Mouse (Mus musculus): ENCODE data around the gene Espn. TPM values are rescaled to one million over a fixed set of nuclear protein-coding genes. Genes with fewer than 3 reads are reported as not detected.
A peak's percentile ranks its signal among the peaks of the same experiment; 100 is the strongest.

The Espn gene
- polyA plus RNA-seq, 1 experiment from 2014 or later = 5.9 TPM

DNA sequence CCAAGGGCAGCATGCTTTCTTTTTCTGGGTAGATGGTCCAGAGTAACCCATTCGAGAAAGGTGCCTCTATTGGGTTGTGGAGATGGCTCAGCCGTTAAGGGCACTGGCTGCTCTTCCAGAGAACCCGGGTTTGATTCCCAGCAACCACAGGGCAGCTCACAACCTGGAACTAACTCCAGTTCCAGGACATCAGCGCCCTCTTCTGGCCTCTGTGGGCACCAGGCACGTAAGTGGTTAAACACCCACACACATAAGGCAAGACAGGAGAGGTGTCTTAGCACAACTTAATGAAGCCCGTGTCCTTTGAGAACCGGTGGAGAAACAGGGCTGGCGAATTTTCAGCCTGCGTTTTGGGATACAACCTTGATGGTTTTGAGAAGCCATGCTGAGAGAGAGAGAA lies 77.6 kb downstream of the Espn start:
- 83% methylated on average over 9 of the region's 9 CpGs for WGBS

DNA sequence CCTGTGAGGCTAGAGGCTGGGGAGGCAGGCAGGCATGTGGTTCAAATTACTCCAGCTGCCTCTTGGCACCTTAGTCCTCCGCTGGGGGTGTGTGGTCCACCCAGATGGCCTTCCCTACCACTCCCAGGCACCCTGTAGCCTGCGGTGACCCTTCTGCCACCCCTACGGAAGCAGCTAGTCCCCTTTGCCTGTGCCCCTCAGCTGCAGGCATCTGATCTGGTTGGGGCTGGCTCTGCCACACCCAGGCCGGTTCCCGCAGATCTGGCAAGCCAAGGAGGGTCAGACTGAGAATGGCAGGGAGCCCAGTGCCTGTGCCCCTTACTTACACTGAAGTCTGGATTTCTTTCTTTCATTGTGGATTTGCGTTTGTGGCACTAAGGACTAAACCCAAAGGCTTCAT lies 78.5 kb downstream of the Espn start:
- H3K9me3 ChIP-seq = no peaks in the 10 kb centered on the region
- no peak for DNase-seq (ENCODE audit: extremely low spot score, low spot score)
- peaks cover 29% of the 10 kb centered on the region for H3K4me1 ChIP-seq
- WGBS = 84% methylated on average over 6 of the region's 6 CpGs
- H3K27me3 ChIP-seq (ENCODE audit: poor library complexity, severe bottlenecking) = no peaks in the 10 kb centered on the region
- no peaks in the 10 kb centered on the region for H3K36me3 ChIP-seq (replicated peaks)
- no peak overlapping the region for H3K4me3 ChIP-seq
- 0 out of 2 replicates have a peak overlapping the region, but pooled peaks have one; percentile 20 for H3K27ac ChIP-seq

More for the DNA sequence above, 77.6 kb downstream of the Espn start:
- DNase-seq (ENCODE audit: extremely low spot score, low spot score) = no peak
- no peak overlapping the region for H3K4me3 ChIP-seq
- no peaks in the 10 kb centered on the region for H3K27me3 ChIP-seq (ENCODE audit: poor library complexity, severe bottlenecking)
- no peaks in the 10 kb centered on the region for H3K36me3 ChIP-seq (replicated peaks)
- no peak overlapping the region for H3K27ac ChIP-seq
- H3K4me1 ChIP-seq = peaks cover 29% of the 10 kb centered on the region
- H3K9me3 ChIP-seq = no peaks in the 10 kb centered on the region

DNA sequence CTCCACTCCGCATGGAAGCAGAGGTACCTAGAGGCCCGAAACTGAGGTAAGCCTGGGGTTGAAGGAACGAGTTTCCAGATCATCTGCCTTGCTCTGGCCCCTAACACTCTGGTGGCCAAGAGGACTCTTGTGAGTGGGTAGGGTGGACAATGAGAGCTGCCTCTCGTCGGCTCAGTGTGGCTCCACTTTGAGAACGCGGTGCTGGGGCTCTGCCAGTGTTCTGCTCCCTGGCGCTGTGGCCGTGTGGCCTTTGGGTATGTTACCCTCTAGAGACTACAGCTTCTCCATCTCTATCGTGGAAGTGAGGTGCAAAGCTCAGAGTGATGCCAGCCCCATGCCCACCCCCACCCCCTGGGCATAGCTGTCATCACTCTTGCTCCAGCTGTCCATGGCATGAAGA lies 79.5 kb downstream of the Espn start:
- peaks cover 29% of the 10 kb centered on the region for H3K4me1 ChIP-seq
- no peak for DNase-seq (ENCODE audit: extremely low spot score, low spot score)
- peak overlapping the region; percentile 4; the same call in 1 of the 2 replicates for H3K27ac ChIP-seq
- no peak overlapping the region for H3K4me3 ChIP-seq
- no peaks in the 10 kb centered on the region for H3K36me3 ChIP-seq (replicated peaks)
- WGBS = 73% methylated on average over 10 of the region's 10 CpGs
- no peaks in the 10 kb centered on the region for H3K27me3 ChIP-seq (ENCODE audit: poor library complexity, severe bottlenecking)
- no peaks in the 10 kb centered on the region for H3K9me3 ChIP-seq

DNA sequence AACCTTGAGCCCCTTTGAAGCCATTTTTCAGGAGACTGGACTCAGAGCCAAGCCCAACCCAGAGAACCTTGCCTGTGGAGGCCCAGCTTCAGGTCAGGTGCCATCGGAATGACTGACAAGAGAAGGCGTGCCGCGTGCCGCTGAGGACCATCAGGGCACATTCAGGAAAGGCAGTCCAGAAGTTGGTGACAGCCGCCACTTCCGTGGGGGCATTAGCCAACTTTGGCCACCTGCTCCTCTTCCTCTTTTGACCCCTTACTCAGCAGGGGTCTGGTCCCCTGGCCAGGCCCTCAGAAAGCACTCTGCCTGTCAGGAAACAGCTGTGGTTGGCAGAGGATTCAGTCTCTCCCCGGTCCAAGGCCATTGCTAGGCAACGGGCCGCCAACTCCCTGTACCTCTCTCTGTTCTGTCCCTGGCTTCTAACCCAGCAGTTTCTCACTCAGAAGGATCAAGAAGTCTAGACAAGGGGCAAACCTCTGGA lies 80.0 kb downstream of the Espn start, which contains the start of gene Plekhg5:
Plekhg5 (plus strand) TSS at position 378 of the 481 bp plus-strand sequence.
- H3K9me3 ChIP-seq = no peaks in the 10 kb centered on the region
- no peaks in the 10 kb centered on the region for H3K27me3 ChIP-seq (ENCODE audit: poor library complexity, severe bottlenecking)
- DNase-seq (ENCODE audit: extremely low spot score, low spot score) = no peak
- peak within 1 kb of the TSS; percentile 4; the same call in 1 of the 2 replicates for H3K27ac ChIP-seq
- H3K4me3 ChIP-seq = no peak within 1 kb of the TSS
- H3K36me3 ChIP-seq (replicated peaks) = no peaks in the 10 kb centered on the region
- WGBS = 75% methylated on average over 10 of the region's 10 CpGs
- peaks cover 29% of the 10 kb centered on the region for H3K4me1 ChIP-seq

DNA sequence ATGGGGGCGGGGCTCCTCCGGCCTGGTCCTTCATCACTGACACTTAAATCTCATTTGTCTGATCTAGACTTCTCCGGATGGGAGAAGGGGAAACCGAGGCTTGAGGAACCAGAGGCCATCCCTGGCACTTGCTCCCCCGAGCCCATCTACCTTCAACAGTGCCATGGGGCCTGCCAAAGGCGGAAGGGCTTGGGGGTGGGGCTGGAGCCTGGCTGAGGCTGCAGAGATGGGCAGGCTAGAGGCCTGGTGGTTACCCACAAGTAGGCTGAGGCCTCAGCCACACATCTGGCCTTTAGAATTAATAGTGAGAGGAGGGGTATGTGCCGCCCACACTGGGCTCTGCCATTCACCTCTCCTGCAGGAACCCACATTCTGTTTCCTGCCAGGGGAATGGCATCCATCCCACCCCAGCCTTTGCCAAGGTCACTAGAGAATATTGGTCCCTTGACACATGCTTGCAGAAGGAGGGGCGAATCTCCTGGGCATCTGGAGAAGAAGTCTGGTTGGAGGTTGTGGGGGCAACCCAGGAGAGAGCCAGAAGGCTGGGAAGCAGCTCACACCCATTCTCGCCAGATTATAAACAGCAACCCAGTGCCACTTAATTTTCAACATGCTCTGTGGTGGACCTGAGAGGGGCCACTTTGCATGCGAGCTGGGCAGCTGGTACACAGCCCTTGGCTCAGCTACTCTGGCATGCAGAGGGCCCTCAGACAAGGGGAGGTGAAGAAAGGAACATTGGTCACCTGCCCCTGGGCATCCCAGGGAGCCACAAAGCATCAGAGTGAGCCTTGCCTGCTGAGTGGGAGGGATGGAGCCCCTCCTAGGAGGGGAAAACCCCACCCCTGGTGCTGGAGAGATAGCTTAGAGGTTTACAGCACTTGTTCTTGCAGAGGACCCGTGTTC lies 81.4 kb downstream of the Espn start:
- Histone ChIP-seq H3K27me3 (ENCODE audit: poor library complexity, severe bottlenecking) (no peaks in the 10 kb centered on the region), H3K4me1 (peaks cover 21% of the 10 kb centered on the region), H3K27ac (no peak overlapping the region), H3K9me3 (no peaks in the 10 kb centered on the region), H3K36me3 (replicated peaks) (no peaks in the 10 kb centered on the region), H3K4me3 (no peak overlapping the region)
- WGBS = 81% methylated on average over 11 of the region's 11 CpGs
- DNase-seq (ENCODE audit: extremely low spot score, low spot score) = no peak

Other genes with a start within 250 kb of the Espn start
- 113 and 114 TPM in 2 replicates for gene Dnajc11, start 218.7 kb downstream of the Espn start, polyA plus RNA-seq (2016; fragmentation: Nextera tagmentation; extraction: Ambion mirVana)
- gene Thap3, start 163.4 kb downstream of the Espn start, polyA plus RNA-seq (2016; fragmentation: Nextera tagmentation; extraction: Ambion mirVana) = 34.9 and 35.7 TPM in 2 replicates
- 24.1 and 26.1 TPM in 2 replicates for gene Phf13, start 156.1 kb downstream of the Espn start, polyA plus RNA-seq (2016; fragmentation: Nextera tagmentation; extraction: Ambion mirVana)
- gene Klhl21, start 143.6 kb downstream of the Espn start, polyA plus RNA-seq (2016; fragmentation: Nextera tagmentation; extraction: Ambion mirVana) = 8.1 and 8.3 TPM in 2 replicates
- gene Zbtb48, start 124.7 kb downstream of the Espn start, polyA plus RNA-seq (2016; fragmentation: Nextera tagmentation; extraction: Ambion mirVana) = 24.1 and 24.4 TPM in 2 replicates
- 0.48 and 0.79 TPM in 2 replicates for gene Tas1r1, start 113.8 kb downstream of the Espn start, polyA plus RNA-seq (2016; fragmentation: Nextera tagmentation; extraction: Ambion mirVana)
- 42.0 and 43.0 TPM in 2 replicates for gene Nol9, start 113.0 kb downstream of the Espn start, polyA plus RNA-seq (2016; fragmentation: Nextera tagmentation; extraction: Ambion mirVana)
- gene Plekhg5, start 79.9 kb downstream of the Espn start, polyA plus RNA-seq (2016; fragmentation: Nextera tagmentation; extraction: Ambion mirVana) = 9.6 and 9.8 TPM in 2 replicates
- gene Tnfrsf25, start 36.4 kb downstream of the Espn start, polyA plus RNA-seq (2016; fragmentation: Nextera tagmentation; extraction: Ambion mirVana) = 0.72 and 0.96 TPM in 2 replicates
- gene Hes2, start 6.5 kb upstream of the Espn start, polyA plus RNA-seq (2016; fragmentation: Nextera tagmentation; extraction: Ambion mirVana) = not detected in 2 replicates
- 61.0 and 64.4 TPM in 2 replicates for gene Acot7, start 25.8 kb upstream of the Espn start, polyA plus RNA-seq (2016; fragmentation: Nextera tagmentation; extraction: Ambion mirVana)
- 2.5 and 3.0 TPM in 2 replicates for gene Gpr153, start 121.9 kb upstream of the Espn start, polyA plus RNA-seq (2016; fragmentation: Nextera tagmentation; extraction: Ambion mirVana)
- gene Hes3, start 139.3 kb upstream of the Espn start, polyA plus RNA-seq (2016; fragmentation: Nextera tagmentation; extraction: Ambion mirVana) = 0.38 and 0.92 TPM in 2 replicates
- gene Icmt, start 144.9 kb upstream of the Espn start, polyA plus RNA-seq (2016; fragmentation: Nextera tagmentation; extraction: Ambion mirVana) = 23.3 and 26.1 TPM in 2 replicates
- 0.92 and 1.3 TPM in 2 replicates for gene Rnf207, start 166.6 kb upstream of the Espn start, polyA plus RNA-seq (2016; fragmentation: Nextera tagmentation; extraction: Ambion mirVana)
- 363 and 368 TPM in 2 replicates for gene Rpl22, start 173.4 kb upstream of the Espn start, polyA plus RNA-seq (2016; fragmentation: Nextera tagmentation; extraction: Ambion mirVana)
- 0.09 and 0.31 TPM in 2 replicates for gene Chd5, start 186.3 kb upstream of the Espn start, polyA plus RNA-seq (2016; fragmentation: Nextera tagmentation; extraction: Ambion mirVana)